Mouse (Mus musculus): ENCODE measurements around the gene Neb.

DNA sequence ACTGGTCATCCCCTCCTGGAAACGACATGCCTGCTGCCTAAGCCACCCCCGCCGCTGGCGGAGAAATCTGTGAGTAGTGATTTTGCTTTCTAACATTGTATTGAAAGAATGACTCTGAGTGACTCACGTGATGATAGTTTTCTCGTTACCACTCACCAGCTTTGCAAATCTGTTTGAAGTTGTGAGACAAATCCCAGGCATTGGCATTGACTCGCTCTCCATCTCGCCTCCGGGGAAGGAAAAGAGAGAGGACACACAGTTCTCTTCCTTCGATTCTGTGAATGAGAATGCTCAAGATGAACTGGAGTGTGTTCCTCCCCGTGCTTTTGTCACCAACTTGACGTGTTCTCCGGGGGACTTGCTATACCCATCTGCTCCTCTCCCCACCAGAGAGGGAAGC lies 11.0 kb downstream of the Neb start:
- TF ChIP-seq CTCF (IDR thresholded peaks at IDR 0.05; ENCODE audit: low read depth, low read length) (no peak), POLR2A (IDR thresholded peaks at IDR 0.05; ENCODE audit: borderline replicate concordance, low read depth, low read length) (no peak)
